Mouse (Mus musculus): ENCODE data around the gene Gatb. TPM values are rescaled to one million over a fixed set of nuclear protein-coding genes. Genes with fewer than 3 reads are reported as not detected.

Gatb gene
- polyA plus RNA-seq, 1 experiment from 2014 or later = 37.4 TPM

DNA sequence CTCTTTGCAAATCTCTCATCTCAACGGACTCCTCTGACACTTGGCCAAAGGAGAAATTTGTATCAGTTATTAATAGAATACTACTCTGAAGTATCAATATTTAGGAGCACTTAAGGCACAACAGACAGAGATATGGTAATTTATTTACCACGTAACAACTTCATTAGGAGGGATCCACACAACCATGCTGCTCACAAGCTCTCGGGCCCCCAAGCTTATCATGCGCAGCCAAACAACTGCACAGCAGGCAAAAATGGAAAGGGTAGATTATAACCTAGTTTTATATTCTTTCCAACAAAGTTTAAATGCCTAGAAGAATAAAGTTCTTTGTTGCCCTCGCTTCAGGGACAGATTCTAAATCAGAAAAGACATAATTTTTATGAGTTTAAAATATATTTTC, 106.0 kb downstream of the Gatb start:
- H3K4me3 ChIP-seq = no peak overlapping the region
- H3K36me3 ChIP-seq = no peaks in the 10 kb centered on the region
- no peak overlapping the region for H3K27ac ChIP-seq (ENCODE audit: poor library complexity, severe bottlenecking)
- H3K4me1 ChIP-seq (replicated peaks) = peaks cover 12% of the 10 kb centered on the region
- no peak overlapping the region for H3K4me2 ChIP-seq
- no peaks in the 10 kb centered on the region for H3K27me3 ChIP-seq (replicated peaks)
- no peak for ATAC-seq (ENCODE audit: insufficient number of reproducible peaks, low FRiP score)
- WGBS = 75% methylated on average over 5 of the region's 5 CpGs
- H3K9me3 ChIP-seq (replicated peaks) = no peaks in the 10 kb centered on the region
- no peak overlapping the region for H3K9ac ChIP-seq

- Histone ChIP-seq H3K9me3 (replicated peaks) (no peaks in the 10 kb centered on the region), H3K27ac (ENCODE audit: poor library complexity, severe bottlenecking) (no peak overlapping the region), H3K4me2 (no peak overlapping the region), H3K36me3 (no peaks in the 10 kb centered on the region), H3K4me3 (no peak overlapping the region), H3K4me1 (replicated peaks) (peaks cover 12% of the 10 kb centered on the region), H3K9ac (no peak overlapping the region), H3K27me3 (replicated peaks) (no peaks in the 10 kb centered on the region)
- 89% methylated on average over 7 of the region's 7 CpGs for WGBS
- ATAC-seq (ENCODE audit: insufficient number of reproducible peaks, low FRiP score) = no peak
These were observed 107.2 kb downstream of the Gatb start for GRCm38 (mm10) chr3:85681136-85681535.

GRCm38 (mm10) chr3:85683618-85684017, 109.7 kb downstream of the Gatb start:
- peaks cover 12% of the 10 kb centered on the region for H3K4me1 ChIP-seq (replicated peaks)
- no peak overlapping the region for H3K9ac ChIP-seq
- no peak overlapping the region for H3K4me2 ChIP-seq
- no peaks in the 10 kb centered on the region for H3K9me3 ChIP-seq (replicated peaks)
- no peaks in the 10 kb centered on the region for H3K36me3 ChIP-seq
- H3K4me3 ChIP-seq = no peak overlapping the region
- 81% methylated on average over 5 of the region's 5 CpGs for WGBS
- H3K27me3 ChIP-seq (replicated peaks) = no peaks in the 10 kb centered on the region
- no peak overlapping the region for H3K27ac ChIP-seq (ENCODE audit: poor library complexity, severe bottlenecking)
- ATAC-seq (ENCODE audit: insufficient number of reproducible peaks, low FRiP score) = no peak

DNA sequence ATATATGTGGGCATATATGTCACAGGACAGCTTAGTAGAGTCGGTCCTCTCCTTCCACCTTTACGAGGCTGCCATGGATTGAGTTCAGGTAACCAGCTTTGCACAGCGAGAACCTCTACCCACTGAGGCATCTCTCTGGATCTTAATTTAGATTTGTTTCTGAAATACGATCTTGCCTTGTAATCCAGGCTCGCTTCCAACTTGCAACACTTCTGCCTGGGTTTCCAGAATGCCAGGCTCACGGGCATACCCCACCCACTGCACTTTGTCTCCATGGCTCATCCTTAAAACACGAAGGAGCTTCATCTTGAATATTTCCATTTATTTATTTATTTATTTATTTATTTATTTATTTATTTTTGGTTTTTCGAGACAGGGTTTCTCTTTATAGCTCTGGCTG, 111.4 kb downstream of the Gatb start:
- Histone ChIP-seq H3K4me3 (no peak overlapping the region), H3K9me3 (replicated peaks) (no peaks in the 10 kb centered on the region), H3K4me1 (replicated peaks) (peaks cover 4% of the 10 kb centered on the region; the same call in 1 of the 2 replicates), H3K27me3 (replicated peaks) (no peaks in the 10 kb centered on the region), H3K4me2 (no peak overlapping the region), H3K36me3 (no peaks in the 10 kb centered on the region), H3K27ac (ENCODE audit: poor library complexity, severe bottlenecking) (no peak overlapping the region), H3K9ac (no peak overlapping the region)
- WGBS = 82% methylated on average over 8 of the region's 8 CpGs
- no peak for ATAC-seq (ENCODE audit: insufficient number of reproducible peaks, low FRiP score)

GRCm38 (mm10) chr3:85688341-85688740, 114.4 kb downstream of the Gatb start:
- no peaks in the 10 kb centered on the region for H3K36me3 ChIP-seq
- no peak overlapping the region for H3K27ac ChIP-seq (ENCODE audit: poor library complexity, severe bottlenecking)
- no peak for ATAC-seq (ENCODE audit: insufficient number of reproducible peaks, low FRiP score)
- WGBS = 91% methylated on average over 14 of the region's 14 CpGs
- no peak overlapping the region for H3K9ac ChIP-seq
- no peaks in the 10 kb centered on the region for H3K9me3 ChIP-seq (replicated peaks)
- H3K4me2 ChIP-seq = no peak overlapping the region
- no peaks in the 10 kb centered on the region for H3K4me1 ChIP-seq (replicated peaks)
- H3K4me3 ChIP-seq = no peak overlapping the region
- no peaks in the 10 kb centered on the region for H3K27me3 ChIP-seq (replicated peaks)

GRCm38 (mm10) chr3:85691134-85691533, 117.2 kb downstream of the Gatb start:
- Histone ChIP-seq H3K27me3 (replicated peaks) (no peaks in the 10 kb centered on the region), H3K27ac (ENCODE audit: poor library complexity, severe bottlenecking) (no peak overlapping the region), H3K4me1 (replicated peaks) (no peaks in the 10 kb centered on the region), H3K4me2 (no peak overlapping the region), H3K9ac (no peak overlapping the region), H3K9me3 (replicated peaks) (no peaks in the 10 kb centered on the region), H3K36me3 (no peaks in the 10 kb centered on the region), H3K4me3 (no peak overlapping the region)
- no peak for ATAC-seq (ENCODE audit: insufficient number of reproducible peaks, low FRiP score)
- WGBS = 81% methylated on average over 4 of the region's 4 CpGs

- WGBS = 38% methylated on average over 3 of the region's 3 CpGs
- H3K4me2 ChIP-seq = no peak overlapping the region
- H3K4me3 ChIP-seq = no peak overlapping the region
- ATAC-seq (ENCODE audit: insufficient number of reproducible peaks, low FRiP score) = no peak
- H3K4me1 ChIP-seq (replicated peaks) = no peaks in the 10 kb centered on the region
- H3K27ac ChIP-seq (ENCODE audit: poor library complexity, severe bottlenecking) = no peak overlapping the region
- H3K9ac ChIP-seq = no peak overlapping the region
- H3K9me3 ChIP-seq (replicated peaks) = no peaks in the 10 kb centered on the region
- H3K27me3 ChIP-seq (replicated peaks) = no peaks in the 10 kb centered on the region
- H3K36me3 ChIP-seq = no peaks in the 10 kb centered on the region
These were observed 119.1 kb downstream of the Gatb start for GRCm38 (mm10) chr3:85693013-85693412.

- Histone ChIP-seq H3K9ac (no peak overlapping the region), H3K9me3 (replicated peaks) (no peaks in the 10 kb centered on the region), H3K27ac (ENCODE audit: poor library complexity, severe bottlenecking) (no peak overlapping the region), H3K36me3 (no peaks in the 10 kb centered on the region), H3K27me3 (replicated peaks) (no peaks in the 10 kb centered on the region), H3K4me2 (no peak overlapping the region), H3K4me1 (replicated peaks) (no peaks in the 10 kb centered on the region), H3K4me3 (no peak overlapping the region)
- no peak for ATAC-seq (ENCODE audit: insufficient number of reproducible peaks, low FRiP score)
- 82% methylated on average over 3 of the region's 3 CpGs for WGBS
These were observed 121.1 kb downstream of the Gatb start for GRCm38 (mm10) chr3:85695056-85695455.

- 82% methylated on average over 4 of the region's 4 CpGs for WGBS
These were observed 124.6 kb downstream of the Gatb start for GRCm38 (mm10) chr3:85698496-85698895.

GRCm38 (mm10) chr3:85703141-85703882, 129.4 kb downstream of the Gatb start:
- Histone ChIP-seq H3K4me3 (no peak overlapping the region), H3K9me3 (replicated peaks) (no peaks in the 10 kb centered on the region), H3K27ac (ENCODE audit: poor library complexity, severe bottlenecking) (peak overlapping the region; percentile 63), H3K9ac (no peak overlapping the region), H3K36me3 (no peaks in the 10 kb centered on the region), H3K4me2 (no peak overlapping the region), H3K27me3 (replicated peaks) (no peaks in the 10 kb centered on the region), H3K4me1 (replicated peaks) (peaks cover 9% of the 10 kb centered on the region)
- ATAC-seq (ENCODE audit: insufficient number of reproducible peaks, low FRiP score) = peak; percentile 61; the same call in 1 of the 2 replicates
- WGBS = 41% methylated on average over 6 of the region's 6 CpGs

More at GRCm38 (mm10) chr3:85698496-85698895, 124.6 kb downstream of the Gatb start:
- H3K4me3 ChIP-seq = no peak overlapping the region
- H3K27ac ChIP-seq (ENCODE audit: poor library complexity, severe bottlenecking) = no peak overlapping the region
- H3K9ac ChIP-seq = no peak overlapping the region
- no peaks in the 10 kb centered on the region for H3K27me3 ChIP-seq (replicated peaks)
- H3K9me3 ChIP-seq (replicated peaks) = no peaks in the 10 kb centered on the region
- no peak for ATAC-seq (ENCODE audit: insufficient number of reproducible peaks, low FRiP score)
- H3K4me1 ChIP-seq (replicated peaks) = peaks cover 4% of the 10 kb centered on the region
- no peak overlapping the region for H3K4me2 ChIP-seq
- no peaks in the 10 kb centered on the region for H3K36me3 ChIP-seq
